Mouse (Mus musculus) ovary, adult 18-20 months (tissue): Measurements from ENCODE around the gene Nos1ap.

Source experiments
- DNase-seq: peaks from one replicate; pipeline ENCODE4 v3.0.0; 2022; ENCODE audit warnings: low spot score, mixed read lengths

The Nos1ap gene

GRCm38 (mm10) chr1:170546297-170546696 lies 43.4 kb downstream of the Nos1ap start:
- no peak for DNase-seq

- DNase-seq, result no peak
Observed at GRCm38 (mm10) chr1:170545286-170545685, 44.4 kb downstream of the Nos1ap start.

GRCm38 (mm10) chr1:170539507-170539906 lies 50.2 kb downstream of the Nos1ap start:
- no peak for DNase-seq

- DNase-seq, result peak; percentile 44
Observed at GRCm38 (mm10) chr1:170538481-170539061, 51.1 kb downstream of the Nos1ap start.

- DNase-seq, result no peak
Observed at GRCm38 (mm10) chr1:170536344-170536743, 53.3 kb downstream of the Nos1ap start.

GRCm38 (mm10) chr1:170535221-170535620 lies 54.4 kb downstream of the Nos1ap start:
- no peak for DNase-seq

GRCm38 (mm10) chr1:170531286-170531685 lies 58.4 kb downstream of the Nos1ap start:
- DNase-seq, result no peak

GRCm38 (mm10) chr1:170530456-170530855 lies 59.2 kb downstream of the Nos1ap start:
- DNase-seq, result no peak

GRCm38 (mm10) chr1:170522891-170523290 lies 66.8 kb downstream of the Nos1ap start:
- no peak for DNase-seq

- DNase-seq, result peak; percentile 6
Observed at GRCm38 (mm10) chr1:170521520-170522205, 68.0 kb downstream of the Nos1ap start.

- no peak for DNase-seq
Observed at GRCm38 (mm10) chr1:170520206-170520605, 69.5 kb downstream of the Nos1ap start.

GRCm38 (mm10) chr1:170519631-170520030 lies 70.0 kb downstream of the Nos1ap start:
- DNase-seq, result no peak

- DNase-seq, result no peak
Observed at GRCm38 (mm10) chr1:170516182-170516581, 73.5 kb downstream of the Nos1ap start.

- DNase-seq, result no peak
Observed at GRCm38 (mm10) chr1:170515455-170515854, 74.2 kb downstream of the Nos1ap start.

GRCm38 (mm10) chr1:170514226-170514625 lies 75.4 kb downstream of the Nos1ap start:
- no peak for DNase-seq

GRCm38 (mm10) chr1:170512429-170513097 lies 77.1 kb downstream of the Nos1ap start:
- DNase-seq, result no peak

GRCm38 (mm10) chr1:170510595-170511240 lies 78.9 kb downstream of the Nos1ap start:
- no peak for DNase-seq

GRCm38 (mm10) chr1:170506309-170506708 lies 83.4 kb downstream of the Nos1ap start:
- DNase-seq, result no peak

- no peak for DNase-seq
Observed at GRCm38 (mm10) chr1:170505107-170505506, 84.6 kb downstream of the Nos1ap start.

- no peak for DNase-seq
Observed at GRCm38 (mm10) chr1:170504378-170504777, 85.3 kb downstream of the Nos1ap start.

GRCm38 (mm10) chr1:170503277-170503739 lies 86.4 kb downstream of the Nos1ap start:
- DNase-seq, result no peak

- DNase-seq, result no peak
Observed at GRCm38 (mm10) chr1:170502491-170503276, 87.0 kb downstream of the Nos1ap start.
